Mouse (Mus musculus): ENCODE results near the gene Bin2.

- TF ChIP-seq EP300 (IDR thresholded peaks at IDR 0.05; ENCODE audit: low read length) (no peak), CHD2 (IDR thresholded peaks at IDR 0.05; ENCODE audit: low read length) (no peak), POLR2A (IDR thresholded peaks at IDR 0.05; ENCODE audit: low read depth, low read length) (no peak), CTCF (conservative IDR thresholded peaks at IDR 0.05 in 1 of 2, IDR thresholded peaks at IDR 0.05 in 1 of 2; ENCODE audit: low read depth in 2 of 2, low read length in 2 of 2) (no peak)
Measured at GRCm38 (mm10) chr15:100635851-100636645, 33.3 kb downstream of the Bin2 start.

Data from CH12.LX (cell line).